Mouse (Mus musculus): ENCODE data around the gene Taar5. TPM values are rescaled to one million over a fixed set of nuclear protein-coding genes. Genes with fewer than 3 reads are reported as not detected.

The Taar5 gene
- total and polyA plus RNA-seq, 2 experiments from 2014 or later, result not detected

GRCm38 (mm10) chr10:23977958-23978357 lies 7.5 kb downstream of the Taar5 start:
- 45% methylated on average over 4 of the region's 4 CpGs for WGBS
- H3K4me1 ChIP-seq (ENCODE audit: insufficient read depth), result no peaks in the 10 kb centered on the region
- no peaks in the 10 kb centered on the region for H3K27me3 ChIP-seq (ENCODE audit: insufficient read depth, low read length)
- DNase-seq, result no peak
- no peaks in the 10 kb centered on the region for H3K9me3 ChIP-seq (ENCODE audit: low read length)
- no peaks in the 10 kb centered on the region for H3K36me3 ChIP-seq (ENCODE audit: insufficient read depth)
- TF ChIP-seq CTCF (IDR thresholded peaks at IDR 0.05; ENCODE audit: low read depth), result no peak
- ATAC-seq, result no peak
- H3K4me2 ChIP-seq (ENCODE audit: low read depth), result no peak overlapping the region
- H3K4me3 ChIP-seq (ENCODE audit: low read depth, low read length), result no peak overlapping the region
- no peak overlapping the region for H3K9ac ChIP-seq
- H3K27ac ChIP-seq (ENCODE audit: low read depth, low read length), result no peak overlapping the region

- Histone ChIP-seq H3K36me3 (ENCODE audit: insufficient read depth) (no peaks in the 10 kb centered on the region), H3K9ac (no peak overlapping the region), H3K4me3 (ENCODE audit: low read depth, low read length) (no peak overlapping the region), H3K27ac (ENCODE audit: low read depth, low read length) (no peak overlapping the region), H3K27me3 (ENCODE audit: insufficient read depth, low read length) (no peaks in the 10 kb centered on the region), H3K4me1 (ENCODE audit: insufficient read depth) (no peaks in the 10 kb centered on the region), H3K9me3 (ENCODE audit: low read length) (no peaks in the 10 kb centered on the region), H3K4me2 (ENCODE audit: low read depth) (no peak overlapping the region)
- WGBS, result 44% methylated on average over 16 of the region's 16 CpGs
- peak; percentile 82 for TF ChIP-seq CTCF (IDR thresholded peaks at IDR 0.05; ENCODE audit: low read depth)
- DNase-seq (peak; percentile 85), ATAC-seq (peak; percentile 92)
These were observed 8.6 kb downstream of the Taar5 start for GRCm38 (mm10) chr10:23978901-23979705.

- H3K27me3 ChIP-seq (ENCODE audit: insufficient read depth, low read length), result no peaks in the 10 kb centered on the region
- no peaks in the 10 kb centered on the region for H3K36me3 ChIP-seq (ENCODE audit: insufficient read depth)
- no peak within 1 kb of the TSS for H3K4me2 ChIP-seq (ENCODE audit: low read depth)
- H3K4me1 ChIP-seq (ENCODE audit: insufficient read depth), result no peaks in the 10 kb centered on the region
- 77% methylated on average over 8 of the region's 8 CpGs for WGBS
- no peaks in the 10 kb centered on the region for H3K9me3 ChIP-seq (ENCODE audit: low read length)
- ATAC-seq, result no peak
- no peak for DNase-seq
- TF ChIP-seq CTCF (IDR thresholded peaks at IDR 0.05; ENCODE audit: low read depth), result no peak
- H3K27ac ChIP-seq (ENCODE audit: low read depth, low read length), result no peak within 1 kb of the TSS
- no peak within 1 kb of the TSS for H3K9ac ChIP-seq
- H3K4me3 ChIP-seq (ENCODE audit: low read depth, low read length), result no peak within 1 kb of the TSS
These were observed 15.0 kb downstream of the Taar5 start, which contains the start of gene Taar6 for GRCm38 (mm10) chr10:23985546-23985945. Gene Taar6 (minus strand): TSS chr10:23985646.

GRCm38 (mm10) chr10:23986419-23986818 lies 15.9 kb downstream of the Taar5 start:
- Histone ChIP-seq H3K4me2 (ENCODE audit: low read depth) (no peak overlapping the region), H3K4me3 (ENCODE audit: low read depth, low read length) (no peak overlapping the region), H3K4me1 (ENCODE audit: insufficient read depth) (no peaks in the 10 kb centered on the region), H3K36me3 (ENCODE audit: insufficient read depth) (no peaks in the 10 kb centered on the region), H3K27me3 (ENCODE audit: insufficient read depth, low read length) (no peaks in the 10 kb centered on the region), H3K9me3 (ENCODE audit: low read length) (no peaks in the 10 kb centered on the region), H3K27ac (ENCODE audit: low read depth, low read length) (no peak overlapping the region), H3K9ac (no peak overlapping the region)
- TF ChIP-seq CTCF (IDR thresholded peaks at IDR 0.05; ENCODE audit: low read depth), result no peak
- ATAC-seq, result no peak
- no peak for DNase-seq
- WGBS, result 74% methylated on average over 5 of the region's 5 CpGs

- Histone ChIP-seq H3K9ac (no peak within 1 kb of the TSS), H3K9me3 (ENCODE audit: low read length) (no peaks in the 10 kb centered on the region), H3K27me3 (ENCODE audit: insufficient read depth, low read length) (no peaks in the 10 kb centered on the region), H3K36me3 (ENCODE audit: insufficient read depth) (no peaks in the 10 kb centered on the region), H3K4me1 (ENCODE audit: insufficient read depth) (no peaks in the 10 kb centered on the region), H3K4me2 (ENCODE audit: low read depth) (no peak within 1 kb of the TSS), H3K4me3 (ENCODE audit: low read depth, low read length) (no peak within 1 kb of the TSS), H3K27ac (ENCODE audit: low read depth, low read length) (no peak within 1 kb of the TSS)
- no peak for ATAC-seq
- TF ChIP-seq CTCF (IDR thresholded peaks at IDR 0.05; ENCODE audit: low read depth), result no peak
- DNase-seq, result no peak
- WGBS, result 83% methylated on average over 3 of the region's 3 CpGs
These were observed 22.9 kb downstream of the Taar5 start, which contains the start of gene Taar7a for GRCm38 (mm10) chr10:23993381-23993780. Gene Taar7a (minus strand): TSS chr10:23993481.

GRCm38 (mm10) chr10:23999639-24000038 lies 29.1 kb downstream of the Taar5 start, which contains the start of gene Taar7b:
Gene Taar7b (plus strand): TSS chr10:23999939.
- Histone ChIP-seq H3K36me3 (ENCODE audit: insufficient read depth) (no peaks in the 10 kb centered on the region), H3K27ac (ENCODE audit: low read depth, low read length) (no peak within 1 kb of the TSS), H3K9ac (no peak within 1 kb of the TSS), H3K4me2 (ENCODE audit: low read depth) (no peak within 1 kb of the TSS), H3K27me3 (ENCODE audit: insufficient read depth, low read length) (no peaks in the 10 kb centered on the region), H3K9me3 (ENCODE audit: low read length) (no peaks in the 10 kb centered on the region), H3K4me1 (ENCODE audit: insufficient read depth) (no peaks in the 10 kb centered on the region), H3K4me3 (ENCODE audit: low read depth, low read length) (no peak within 1 kb of the TSS)
- DNase-seq (no peak), ATAC-seq (no peak)
- no peak for TF ChIP-seq CTCF (IDR thresholded peaks at IDR 0.05; ENCODE audit: low read depth)
- WGBS, result 88% methylated on average over 1 of the region's 1 CpGs

- WGBS, result 66% methylated on average over 1 of the region's 1 CpGs
- no peak for TF ChIP-seq CTCF (IDR thresholded peaks at IDR 0.05; ENCODE audit: low read depth)
These were observed 35.9 kb downstream of the Taar5 start for GRCm38 (mm10) chr10:24006442-24006841.

More at GRCm38 (mm10) chr10:24006442-24006841, 35.9 kb downstream of the Taar5 start:
- H3K36me3 ChIP-seq (ENCODE audit: insufficient read depth), result no peaks in the 10 kb centered on the region
- H3K27ac ChIP-seq (ENCODE audit: low read depth, low read length), result no peak overlapping the region
- H3K9ac ChIP-seq, result no peak overlapping the region
- no peak overlapping the region for H3K4me2 ChIP-seq (ENCODE audit: low read depth)
- no peak overlapping the region for H3K4me3 ChIP-seq (ENCODE audit: low read depth, low read length)
- H3K4me1 ChIP-seq (ENCODE audit: insufficient read depth), result no peaks in the 10 kb centered on the region
- no peaks in the 10 kb centered on the region for H3K9me3 ChIP-seq (ENCODE audit: low read length)
- DNase-seq (no peak), ATAC-seq (no peak)
- no peaks in the 10 kb centered on the region for H3K27me3 ChIP-seq (ENCODE audit: insufficient read depth, low read length)
